Mouse (Mus musculus) myocyte (in vitro differentiated cells): ENCODE measurements at regions not wholly inside any gene's neighbourhood (a gene's known extent, or its start where the extent isn't known, plus 50 kb on each side); places are given as distances from the start of the nearest gene placed in this dataset.
A peak's percentile ranks its signal among the peaks of the same experiment; 100 is the strongest.

Source experiments
- E2F4 ChIP-seq: IDR thresholded peaks from one replicate; pipeline ENCODE4 v1.6.1; 2011; ENCODE audit warnings: mild to moderate bottlenecking, control low read depth, moderate library complexity; ENCODE audit not compliant: insufficient read depth
- MYOD1 ChIP-seq, 3 experiments: IDR thresholded peaks; one replicate each; pipeline ENCODE4 v1.6.1; 2011; ENCODE audit warnings: control low read depth in 2 of 3, low read depth in 2 of 3, mild to moderate bottlenecking in 2 of 3, moderate library complexity in 1 of 3; ENCODE audit not compliant: insufficient read length in 2 of 3, control insufficient read depth in 1 of 3
- POLR2A ChIP-seq: IDR thresholded peaks from one replicate; pipeline ENCODE4 v1.6.1; 2011; ENCODE audit warnings: low read depth, mild to moderate bottlenecking, control low read depth, moderate library complexity; ENCODE audit not compliant: insufficient read length
- POLR2AphosphoS2 ChIP-seq: IDR thresholded peaks from one replicate; pipeline ENCODE4 v1.6.1; 2011; ENCODE audit warnings: low read depth, control low read depth; ENCODE audit not compliant: insufficient read length
- USF1 ChIP-seq: IDR thresholded peaks from one replicate; pipeline ENCODE4 v1.6.1; 2011; ENCODE audit warnings: low read depth, mild to moderate bottlenecking, control low read depth, moderate library complexity

GRCm38 (mm10) chr1:165075301-165076082 is 85.1 kb downstream of the Tbx19 start:
- TF ChIP-seq POLR2A: no peak
- no peak for TF ChIP-seq USF1
- no peak for TF ChIP-seq E2F4
- TF ChIP-seq MYOD1 (IDR thresholded peaks at IDR 0.05; ENCODE audit: control insufficient read depth in 1 of 3, insufficient read length in 2 of 3, low read depth in 2 of 3): peak in 2 of 3 experiments; percentile 5 to 53
- no peak for TF ChIP-seq POLR2AphosphoS2
